Mouse (Mus musculus): ENCODE measurements around the gene Bglap.

DNA sequence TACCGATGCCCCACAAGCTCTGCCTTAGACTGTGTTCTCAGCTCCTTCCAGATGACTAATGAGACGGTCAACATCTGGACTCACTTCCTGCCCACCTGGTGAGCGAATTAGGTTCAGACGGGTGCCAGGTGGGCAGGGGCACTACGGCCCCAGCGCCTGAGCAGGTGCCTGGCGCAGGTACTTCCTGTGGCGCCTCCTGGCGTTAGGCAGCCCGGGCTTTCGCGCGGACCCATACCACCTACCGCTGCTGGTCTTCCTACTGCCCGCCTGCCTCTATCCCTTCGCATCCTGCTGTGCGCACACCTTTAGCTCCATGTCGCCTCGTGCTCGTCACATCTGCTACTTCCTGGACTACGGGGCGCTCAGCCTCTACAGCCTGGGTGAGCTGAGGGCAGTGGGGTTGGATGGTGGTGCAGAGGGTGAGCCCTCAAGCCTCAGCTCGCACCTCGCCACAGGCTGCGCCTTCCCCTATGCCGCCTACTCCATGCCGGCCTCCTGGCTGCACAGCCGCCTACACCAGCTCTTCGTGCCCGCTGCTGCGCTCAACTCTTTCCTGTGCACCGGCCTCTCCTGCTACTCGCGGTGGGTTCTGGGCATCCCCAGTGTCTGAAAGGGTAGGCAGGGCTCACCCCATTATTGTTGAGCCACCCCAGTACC, 18.4 kb downstream of the Bglap start:
- TF ChIP-seq CTCF (IDR thresholded peaks at IDR 0.05; ENCODE audit: insufficient read depth, low read length) (no peak), POLR2A (IDR thresholded peaks at IDR 0.05; ENCODE audit: borderline replicate concordance, extremely low read depth, low read depth, low read length) (no peak)

Measured in lung, adult 2 months (tissue).